Mouse (Mus musculus) gastrocnemius, adult 8-10 months (tissue): ENCODE measurements around the gene Ubn2. TPM values are rescaled to one million over a fixed set of nuclear protein-coding genes. Genes with fewer than 3 reads are reported as not detected.
"Not testable (repeated sequence)": the region's sequence is repeated elsewhere in the genome, so short reads cannot be mapped to it uniquely, and the experiment has no call there.

Source experiments
- DNase-seq, 2 experiments: peaks; one replicate each; pipeline ENCODE4 v3.0.0; 2022; ENCODE audit warnings: low spot score in 2 of 2
- microRNA-seq: library from miRNA; unstranded; fragments of <30 nt; microRNA quantifications from one replicate; pipeline ENCODE4 v1.2.0, GENCODE M21; 2022
- total RNA-seq, 4 experiments: library from RNA; stranded (reverse); gene quantifications; 2 replicates each; pipeline ENCODE4 v1.2.4; 2022

Gene Ubn2
- total RNA-seq, 4 experiments from 2014 or later, result 19.7 to 25.3 (median 22.7) TPM

- DNase-seq, result peak; percentile 93 to 97
Measured at GRCm38 (mm10) chr6:38533428-38534405, 100.0 kb downstream of the Ubn2 start, which contains the start of gene Fmc1. Gene Fmc1, plus strand, starts transcription at chr6:38533502.

GRCm38 (mm10) chr6:38534640-38535365, 101.1 kb downstream of the Ubn2 start:
- DNase-seq, result peak; percentile 90 to 92

GRCm38 (mm10) chr6:38535366-38535690, 101.6 kb downstream of the Ubn2 start:
- DNase-seq, result no peak

- no peak for DNase-seq
Measured at GRCm38 (mm10) chr6:38535788-38536187, 102.0 kb downstream of the Ubn2 start.

- not testable (repeated sequence) for DNase-seq
Measured at GRCm38 (mm10) chr6:38544141-38544540, 110.4 kb downstream of the Ubn2 start.

- not testable (repeated sequence) for DNase-seq
Measured at GRCm38 (mm10) chr6:38547005-38547404, 113.3 kb downstream of the Ubn2 start.

- no peak for DNase-seq
Measured at GRCm38 (mm10) chr6:38547707-38548106, 114.0 kb downstream of the Ubn2 start.

GRCm38 (mm10) chr6:38548595-38548994, 114.8 kb downstream of the Ubn2 start:
- not testable (repeated sequence) for DNase-seq

- not testable (repeated sequence) for DNase-seq
Measured at GRCm38 (mm10) chr6:38549840-38550239, 116.1 kb downstream of the Ubn2 start.

- peak in 1 of 2 experiments; percentile 68 for DNase-seq
Measured at GRCm38 (mm10) chr6:38550250-38551061, 116.7 kb downstream of the Ubn2 start.

- DNase-seq, result peak; percentile 90 to 96
Measured at GRCm38 (mm10) chr6:38551062-38551988, 117.6 kb downstream of the Ubn2 start, which contains the start of gene Luc7l2. Gene Luc7l2, plus strand, starts transcription at chr6:38551334.

- peak; percentile 98 for DNase-seq
Measured at GRCm38 (mm10) chr6:38551989-38552635, 118.4 kb downstream of the Ubn2 start.

GRCm38 (mm10) chr6:38552636-38553000, 118.9 kb downstream of the Ubn2 start:
- DNase-seq, result no peak

Small RNAs within 50 kb of the gene (microRNA-seq; reads per million reads assigned to microRNA genes)
- not detected for gene Mir7670

Other genes with a start within 250 kb of the Ubn2 start
- under 1 TPM; 0.15 to 0.73 (median 0.24) TPM for gene D630045J12Rik, start 179.9 kb upstream of the Ubn2 start, total RNA-seq
- gene Zc3hav1l, start 134.7 kb upstream of the Ubn2 start, total RNA-seq, result under 1 TPM; 0.16 to 0.45 (median 0.18) TPM
- 1 to 10 TPM; 5.4 to 7.5 (median 6.2) TPM for gene Zc3hav1, start 79.3 kb upstream of the Ubn2 start, total RNA-seq
- gene Ttc26, start 52.5 kb upstream of the Ubn2 start, total RNA-seq, result 1 to 10 TPM in 2 of 4 experiments, under 1 TPM in 2; 0.48 to 2.7 (median 1.4) TPM
- 100 to 1,000 TPM; 140 to 186 (median 166) TPM for gene Fmc1, start 99.6 kb downstream of the Ubn2 start, total RNA-seq
- 100 to 1,000 TPM in 2 of 4 experiments, 10 to 100 TPM in 2; 85.1 to 106 (median 96.3) TPM for gene Luc7l2, start 117.4 kb downstream of the Ubn2 start, total RNA-seq
- under 1 TPM in 2 of 4 experiments, not detected in 2; 0.10 to 0.13 TPM for gene Klrg2, start 203.3 kb downstream of the Ubn2 start, total RNA-seq
- under 1 TPM in 2 of 4 experiments, not detected in 2; 0.22 to 0.27 TPM for gene Clec2l, start 229.1 kb downstream of the Ubn2 start, total RNA-seq